Mouse (Mus musculus) bone marrow macrophage, adult 2 months (primary cell): ENCODE data around the gene Card10.

Experiments
- CTCF ChIP-seq: IDR thresholded peaks from 2 replicates; pipeline ENCODE4 v1.5.1; 2012; ENCODE audit warnings: low read depth, mild to moderate bottlenecking, low read length, moderate library complexity
- POLR2A ChIP-seq: IDR thresholded peaks from 2 replicates; pipeline ENCODE4 v1.6.1; 2012; ENCODE audit warnings: mild to moderate bottlenecking, low read depth, low read length, borderline replicate concordance

DNA sequence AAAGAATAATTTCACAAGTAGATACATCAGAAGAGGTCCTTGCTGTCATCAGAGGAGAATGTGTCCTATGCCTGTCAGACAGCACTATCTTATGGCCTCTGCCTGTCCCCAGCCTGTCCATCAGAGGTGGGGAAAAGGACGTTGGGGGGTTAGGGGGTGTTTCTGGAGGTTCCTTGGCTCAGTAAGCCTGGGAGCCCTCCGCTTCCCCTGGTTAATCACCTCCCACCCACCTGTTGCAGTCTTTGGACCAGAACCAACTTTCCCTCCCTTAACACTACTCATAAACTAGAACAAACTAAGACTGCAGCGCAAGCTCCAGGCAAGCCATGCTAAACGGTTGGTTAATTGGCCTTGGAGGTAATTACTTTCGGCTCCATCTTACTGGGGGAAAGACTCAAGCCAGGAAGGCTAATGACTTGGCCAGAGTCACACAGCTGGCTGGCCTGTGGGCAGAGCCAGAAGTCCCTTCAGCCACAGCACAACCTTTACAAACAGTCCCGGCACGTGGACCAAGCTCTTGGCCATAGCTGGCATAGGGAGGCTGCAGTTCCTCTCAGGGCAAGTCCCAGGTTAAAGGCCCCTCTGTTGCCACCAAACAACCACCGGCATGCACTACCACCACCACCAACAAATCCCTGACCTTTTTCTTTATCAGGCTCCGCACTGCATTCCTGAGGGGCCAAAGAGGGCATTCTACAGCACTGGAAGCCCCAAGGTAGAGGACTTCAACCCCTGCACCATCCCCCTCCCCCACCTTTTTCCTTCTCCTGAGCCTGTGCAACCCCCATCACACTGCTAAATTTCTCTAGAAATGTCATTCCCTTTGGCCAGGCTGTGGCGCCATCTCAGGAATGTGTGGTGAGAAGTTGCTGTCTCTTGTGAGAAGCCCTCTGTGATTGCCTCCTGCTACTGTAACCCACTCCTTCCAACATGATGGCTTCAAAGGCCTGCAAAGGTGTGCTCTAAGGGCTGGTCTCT, 28.2 kb upstream of the Card10 start:
- TF ChIP-seq POLR2A: no peak
- no peak for TF ChIP-seq CTCF
